Mouse (Mus musculus) monocyte, adult 2 months (primary cell): ENCODE measurements around the gene Lce1k.
"Not testable (repeated sequence)": the region's sequence is repeated elsewhere in the genome, so short reads cannot be mapped to it uniquely, and the experiment has no call there.

ENCODE experiments used
- DNase-seq, 2 experiments: peaks; one replicate each; pipeline ENCODE4 v3.0.0; 2022; ENCODE audit warnings: low spot score in 2 of 2, low read depth in 1 of 2

Gene Lce1k

DNA sequence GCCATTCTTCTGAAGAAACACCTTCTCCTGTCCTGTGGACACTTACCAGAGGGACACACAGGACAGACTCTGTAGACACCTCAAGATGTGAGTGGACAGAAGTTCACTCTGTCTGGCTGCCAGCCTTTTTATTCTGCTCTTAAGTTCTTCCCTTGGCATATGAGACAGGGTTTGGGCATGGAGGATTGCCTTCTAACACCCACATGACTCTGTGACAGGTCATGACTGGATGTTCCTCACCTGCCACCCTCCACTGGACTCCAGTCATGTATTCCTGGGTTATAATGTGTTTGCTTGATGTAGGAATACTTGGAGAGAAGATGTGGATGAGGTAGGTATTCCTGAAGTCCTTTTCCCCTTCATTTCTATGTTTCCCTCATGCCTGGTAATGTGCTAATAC lies at the start of gene Lce1k:
Gene Lce1k, minus strand, starts transcription at position 101 of the 400 bp plus-strand sequence.
- DNase-seq = no peak

DNA sequence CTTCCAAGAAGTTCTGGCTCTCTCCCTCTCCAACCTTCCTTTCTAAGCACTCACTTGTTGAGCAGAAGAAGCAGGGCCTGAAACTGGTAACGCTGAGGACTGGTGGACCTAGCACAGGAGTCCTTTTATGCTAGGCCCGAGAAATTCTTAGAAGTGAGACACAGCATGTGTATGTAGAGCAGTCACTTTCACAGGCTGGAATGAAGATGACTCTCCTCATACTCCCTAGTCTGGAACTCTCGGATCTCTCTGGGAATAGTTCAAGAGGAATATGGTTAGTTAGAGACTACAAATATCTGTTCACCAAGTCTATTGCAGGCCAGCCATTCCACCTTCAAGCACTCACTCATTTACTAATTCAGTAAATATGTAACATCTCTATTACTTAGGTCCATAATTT lies 43.5 kb upstream of the Lce1k start, which contains the start of gene Lce1l:
Gene Lce1l, minus strand, starts transcription at position 101 of the 400 bp plus-strand sequence.
- DNase-seq = no peak

DNA sequence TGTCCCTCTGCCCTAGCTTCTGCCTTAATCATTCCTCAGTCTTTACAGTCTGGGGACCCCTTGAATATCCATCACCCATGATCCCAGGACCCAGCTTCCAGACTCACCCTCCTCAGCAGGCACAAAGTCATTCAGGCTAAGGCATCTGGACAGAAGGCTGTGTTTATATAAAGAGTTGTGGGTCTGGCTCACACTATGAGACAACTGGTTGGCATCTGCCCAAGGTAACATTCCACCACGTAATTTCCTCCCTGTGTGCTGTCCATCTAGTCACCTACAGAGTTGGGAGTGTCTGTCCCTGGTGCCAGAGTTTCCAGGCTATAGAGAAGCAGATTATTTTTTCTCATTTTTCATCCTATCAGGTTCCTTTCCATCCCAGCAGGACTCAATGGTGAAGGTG lies 19.4 kb upstream of the Lce1k start, which contains the start of gene Kprp:
Gene Kprp, minus strand, starts transcription at position 140 of the 400 bp plus-strand sequence.
- no peak for DNase-seq

DNA sequence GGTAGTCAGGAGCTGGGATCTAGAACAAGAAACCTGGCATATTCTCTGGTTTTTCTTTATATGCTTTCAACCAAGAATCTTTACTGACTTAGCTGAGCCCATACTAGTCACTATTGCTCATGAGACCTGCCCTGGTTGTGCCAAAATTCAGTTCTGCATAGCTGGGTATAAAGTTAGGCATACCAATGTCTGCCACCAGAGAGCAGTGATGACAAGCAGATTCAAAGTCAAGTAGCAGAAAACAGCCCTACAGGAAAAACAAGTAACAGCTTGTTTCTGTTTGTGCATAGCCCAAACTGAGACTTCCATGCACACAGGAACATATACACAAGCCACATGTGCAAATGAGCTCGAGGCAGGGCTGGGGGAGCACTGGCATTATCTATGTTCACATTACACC lies 18.1 kb upstream of the Lce1k start:
- no peak for DNase-seq

DNA sequence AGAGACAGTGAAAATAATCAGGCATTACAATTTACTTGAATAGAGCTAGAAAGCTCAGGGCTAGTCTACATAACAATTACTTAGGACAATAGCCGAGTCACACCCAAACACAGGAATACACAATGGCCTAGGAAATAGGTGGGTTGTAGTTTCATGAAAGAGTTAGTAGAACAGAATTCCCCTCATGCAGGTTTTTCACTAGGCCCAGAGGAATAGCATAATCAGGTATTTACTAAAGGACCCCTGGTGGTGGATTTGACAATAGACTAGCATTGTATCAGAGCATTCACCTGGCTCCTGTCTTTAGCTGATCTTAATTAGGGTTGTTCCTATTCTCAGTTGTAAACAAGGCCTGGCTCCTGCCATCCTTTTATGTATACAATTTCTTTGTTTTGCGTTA lies 8.3 kb upstream of the Lce1k start:
- not testable (repeated sequence) for DNase-seq

DNA sequence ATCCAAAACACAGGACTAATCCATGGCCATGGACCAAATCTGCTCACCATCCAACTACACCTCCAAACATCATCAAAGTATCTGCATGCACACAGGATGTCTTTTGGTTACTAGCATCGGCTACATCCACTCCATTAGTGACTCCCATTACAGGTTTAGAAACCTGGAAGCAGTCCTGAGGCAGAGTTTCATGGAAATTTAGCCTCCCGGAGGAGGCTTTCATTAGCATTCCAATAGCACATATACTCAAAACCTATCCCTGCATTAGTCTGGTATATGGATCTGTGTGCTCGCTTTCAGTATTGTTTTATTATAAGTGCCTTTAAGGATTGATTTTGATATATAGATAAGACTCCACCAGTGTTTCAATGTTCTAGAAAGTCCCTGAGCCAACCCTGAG lies 7.9 kb upstream of the Lce1k start:
- DNase-seq = no peak

DNA sequence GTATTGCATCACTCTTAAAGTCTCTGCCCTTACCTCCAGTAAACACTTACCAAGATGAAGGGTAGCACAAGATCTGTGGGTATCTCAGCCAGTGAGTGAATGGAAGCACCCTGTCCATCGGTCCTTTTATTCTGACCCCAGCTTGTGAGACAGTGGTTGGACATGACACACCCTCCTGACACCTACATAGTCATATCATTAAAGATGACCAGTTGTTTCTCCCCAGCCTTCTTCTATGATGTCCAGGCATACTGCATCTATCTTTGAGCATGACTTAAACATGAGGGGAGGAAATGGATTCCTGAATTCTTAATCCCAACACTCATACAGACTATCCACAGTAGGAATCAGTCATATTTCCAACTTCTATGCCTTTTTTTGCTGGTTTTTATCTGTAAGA lies 17.3 kb downstream of the Lce1k start, which contains the start of gene Lce1j:
Gene Lce1j, minus strand, starts transcription at position 101 of the 400 bp plus-strand sequence.
- DNase-seq = no peak

DNA sequence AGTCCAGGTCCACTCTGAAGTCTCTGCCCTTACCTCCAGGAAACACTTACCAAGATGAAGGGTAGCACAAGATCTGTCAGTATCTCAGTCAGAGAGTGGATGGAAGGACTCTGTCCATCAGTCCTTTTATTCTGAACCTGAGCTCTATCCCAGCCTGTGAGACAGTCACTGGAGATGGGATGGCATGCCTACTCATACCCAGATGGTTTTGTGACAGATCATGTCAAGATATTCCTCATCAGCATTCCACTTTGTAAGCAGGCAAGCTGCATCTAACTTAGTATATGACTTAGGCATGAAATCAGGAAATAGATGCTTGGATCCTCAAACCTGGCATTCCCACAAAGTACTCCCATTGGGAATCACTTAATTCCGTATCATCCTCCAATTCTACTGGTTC lies 28.9 kb downstream of the Lce1k start, which contains the start of gene Lce1i:
Gene Lce1i, minus strand, starts transcription at position 101 of the 400 bp plus-strand sequence.
- DNase-seq = no peak

DNA sequence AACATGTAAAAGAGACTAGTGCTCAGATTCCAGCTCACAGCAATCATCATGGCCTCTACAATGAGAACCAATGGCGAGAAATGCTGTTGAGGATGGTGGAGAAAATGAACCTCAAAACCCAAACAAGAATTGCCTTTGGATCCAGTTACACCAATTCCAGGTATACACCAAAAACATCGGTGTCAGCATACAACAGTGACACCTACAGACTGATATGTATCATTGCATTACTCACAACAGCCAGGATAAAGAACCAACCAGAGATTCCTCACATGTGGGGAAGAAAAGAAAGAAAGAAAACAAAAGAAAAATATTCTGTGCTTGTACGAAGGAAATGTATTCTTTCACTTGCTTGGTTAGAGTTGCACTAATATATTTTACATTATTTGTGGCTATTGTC lies 36.1 kb downstream of the Lce1k start:
- no peak for DNase-seq

DNA sequence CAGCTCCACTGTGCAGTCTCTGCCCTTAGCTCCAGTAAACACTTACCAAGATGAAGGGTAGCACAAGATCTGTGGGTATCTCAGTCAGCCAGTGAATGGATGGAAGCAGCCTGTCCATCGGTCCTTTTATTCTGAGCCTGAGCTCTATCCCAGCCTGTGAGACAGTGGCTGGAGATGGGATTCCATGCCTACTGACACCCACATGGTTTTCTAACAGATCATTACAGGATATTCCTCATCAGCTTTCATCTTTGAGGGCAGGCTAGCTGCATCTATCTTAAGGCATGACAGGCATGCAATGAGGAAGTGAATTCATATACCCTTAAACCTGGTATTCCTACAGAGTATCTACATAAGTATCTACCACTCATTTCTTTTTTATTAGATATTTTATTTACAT lies 42.7 kb downstream of the Lce1k start, which contains the start of gene Lce1h:
Gene Lce1h, minus strand, starts transcription at position 101 of the 400 bp plus-strand sequence.
- no peak for DNase-seq
